Mouse (Mus musculus) retina, adult 2 months (tissue): Measurements from ENCODE around the gene Akap13.

Experiments
- DNase-seq: peaks from one replicate; pipeline ENCODE4 v3.0.0-alpha.2; 2012; ENCODE audit warnings: low read depth, low spot score

The Akap13 gene

GRCm38 (mm10) chr7:75666982-75667381 is 211.6 kb downstream of the Akap13 start:
- DNase-seq, result no peak

DNA sequence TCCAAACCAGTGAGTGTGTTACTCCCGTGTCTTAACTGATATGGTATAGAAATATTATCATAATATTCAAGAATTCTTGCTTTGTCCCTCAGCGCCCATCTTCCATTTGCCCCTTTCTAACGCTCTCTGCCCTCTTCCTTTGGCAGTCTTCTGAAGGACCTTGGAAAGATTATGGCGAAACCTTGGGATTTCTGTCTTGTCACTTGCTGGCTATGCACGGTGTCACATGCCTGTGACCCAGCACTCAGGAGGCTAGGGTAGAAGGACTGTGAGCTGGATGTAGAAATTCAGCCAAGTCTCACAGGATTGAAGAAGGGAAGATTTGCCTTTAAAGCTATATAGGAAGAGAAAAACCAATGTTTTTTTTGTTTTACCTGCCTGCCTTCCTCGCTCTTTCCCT is 212.2 kb downstream of the Akap13 start:
- DNase-seq, result no peak

GRCm38 (mm10) chr7:75668396-75668795 is 213.1 kb downstream of the Akap13 start:
- DNase-seq, result no peak

DNA sequence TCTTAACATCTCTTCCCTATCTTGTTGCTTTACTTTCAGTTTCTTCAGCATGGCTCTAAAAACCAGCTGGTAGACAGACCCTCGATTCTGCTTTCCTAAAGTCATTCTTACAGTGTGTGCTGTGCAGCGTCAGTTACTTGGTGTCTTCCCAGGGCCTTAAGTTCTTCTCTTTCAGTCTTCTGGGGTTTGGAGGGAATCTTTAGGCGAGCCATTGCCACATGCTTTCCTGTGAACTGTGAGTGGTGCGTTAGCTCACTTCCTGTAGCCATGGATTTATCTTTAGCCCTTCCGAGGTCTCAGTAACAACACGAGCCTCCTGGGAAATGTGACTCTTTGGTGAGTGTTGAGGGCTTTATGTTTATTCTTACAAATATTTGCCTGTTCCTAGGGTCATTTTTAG is 214.1 kb downstream of the Akap13 start:
- no peak for DNase-seq

DNA sequence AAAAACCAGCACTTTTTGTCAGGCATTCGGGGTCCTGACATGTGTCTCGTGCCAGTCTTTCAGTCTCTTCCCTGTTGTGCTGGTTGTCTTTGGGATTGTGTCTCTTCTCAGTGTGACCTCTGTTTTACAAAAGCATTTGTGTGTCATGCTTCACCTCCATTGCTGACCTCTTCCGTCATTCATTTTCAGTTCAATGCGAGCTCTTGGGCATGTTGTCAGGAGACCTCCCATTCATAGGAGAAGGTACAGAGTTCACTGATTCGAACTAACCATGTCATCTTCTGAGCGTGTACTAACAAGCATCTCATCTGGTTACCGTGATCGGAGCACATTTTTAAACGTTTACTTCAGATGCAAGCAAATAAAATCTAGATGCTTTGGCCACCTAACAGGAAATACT is 224.3 kb downstream of the Akap13 start:
- DNase-seq, result no peak

GRCm38 (mm10) chr7:75682901-75683300 is 227.6 kb downstream of the Akap13 start:
- no peak for DNase-seq

DNA sequence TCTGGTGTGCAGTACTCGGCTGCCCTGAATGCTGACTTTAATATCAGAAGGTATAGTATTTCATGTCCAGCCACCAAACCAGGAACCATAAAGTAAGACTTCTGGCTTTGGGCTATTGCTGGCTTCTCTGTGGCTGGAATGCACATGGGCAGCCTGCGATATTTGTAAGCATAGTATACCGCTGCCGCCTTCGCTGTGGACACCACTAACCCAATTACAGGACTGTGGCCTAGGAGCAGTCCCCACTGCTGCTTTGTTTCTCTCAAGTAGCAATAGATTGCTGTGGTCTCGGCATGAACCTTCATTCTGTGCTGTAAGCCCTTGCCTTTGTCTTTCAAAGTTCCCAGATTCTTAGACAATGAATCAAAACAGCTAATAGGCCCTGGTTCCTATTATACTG is 228.1 kb downstream of the Akap13 start:
- no peak for DNase-seq

GRCm38 (mm10) chr7:75684976-75685375 is 229.6 kb downstream of the Akap13 start:
- no peak for DNase-seq

DNA sequence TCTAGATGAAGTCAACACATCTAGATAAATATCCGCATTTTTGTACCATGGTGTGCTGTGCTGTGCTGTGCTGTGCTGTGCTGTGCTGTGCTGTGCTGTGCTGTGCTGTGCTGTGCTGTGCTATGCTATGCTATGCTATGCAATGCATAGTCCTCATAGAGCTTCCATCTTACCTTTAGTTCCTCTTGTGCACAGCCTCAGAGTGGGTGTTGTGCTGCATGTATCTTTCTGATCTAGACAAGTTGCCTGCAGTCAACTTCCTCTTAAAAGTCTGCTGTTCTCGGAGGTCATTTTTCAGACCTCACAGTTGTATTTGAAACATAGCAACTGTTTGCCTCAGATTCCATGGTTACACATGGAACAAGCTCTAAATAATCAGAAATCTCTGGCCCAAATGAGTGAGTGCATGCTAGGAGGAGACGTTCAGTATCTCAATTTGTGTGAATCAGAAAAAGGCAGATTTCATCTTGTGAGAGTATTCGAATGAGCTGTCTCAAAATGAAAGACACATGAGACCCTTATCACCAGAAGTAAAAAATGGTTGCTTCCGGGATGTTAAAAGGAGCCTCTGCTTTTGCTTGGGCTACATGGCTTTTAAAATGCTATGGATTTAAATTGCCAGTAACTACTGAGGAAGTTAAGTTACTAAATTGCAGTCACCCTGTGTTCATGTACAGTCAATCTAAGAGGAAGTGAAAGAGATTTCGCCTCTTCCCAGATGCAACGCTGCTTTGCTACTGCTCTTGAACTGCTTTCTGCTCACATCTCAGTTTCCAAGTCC is 230.9 kb downstream of the Akap13 start:
- DNase-seq, result no peak

DNA sequence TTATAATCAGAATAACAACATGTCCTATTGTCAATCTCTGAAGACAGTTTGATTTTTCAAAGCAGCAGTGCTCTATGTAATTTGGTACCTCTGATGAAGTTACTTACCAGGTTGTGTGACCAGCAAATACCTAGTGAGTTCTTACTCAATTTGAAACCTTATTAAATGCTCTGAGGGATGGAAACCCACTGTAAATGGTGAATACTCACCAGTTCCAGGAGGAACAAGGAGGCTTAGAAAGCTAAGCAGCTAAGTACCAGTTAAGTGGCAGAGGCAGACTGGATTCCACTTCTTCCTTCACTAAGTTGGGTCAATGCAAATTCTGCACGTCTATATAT is 231.5 kb downstream of the Akap13 start:
- DNase-seq, result no peak

DNA sequence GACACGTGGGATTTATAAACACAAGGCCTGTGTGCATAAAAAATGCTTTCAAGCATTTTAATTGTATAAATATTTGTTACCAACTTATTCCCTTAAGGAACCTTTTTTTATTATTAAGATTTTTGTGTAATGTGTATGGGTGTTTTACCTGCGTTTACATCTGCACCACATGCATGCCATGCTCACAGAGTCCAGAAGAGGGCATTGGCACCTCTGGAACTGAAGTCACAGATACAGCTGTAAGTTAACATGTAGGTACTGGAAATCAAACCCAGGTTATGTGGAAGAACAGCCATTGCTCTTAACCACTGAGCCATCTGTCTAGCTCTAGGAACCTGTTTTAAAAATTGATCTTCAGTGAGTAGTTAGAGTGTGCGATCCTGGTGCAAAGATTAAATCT is 232.8 kb downstream of the Akap13 start:
- DNase-seq, result no peak

- DNase-seq, result no peak
These were observed 239.4 kb downstream of the Akap13 start for GRCm38 (mm10) chr7:75694777-75695176.

DNA sequence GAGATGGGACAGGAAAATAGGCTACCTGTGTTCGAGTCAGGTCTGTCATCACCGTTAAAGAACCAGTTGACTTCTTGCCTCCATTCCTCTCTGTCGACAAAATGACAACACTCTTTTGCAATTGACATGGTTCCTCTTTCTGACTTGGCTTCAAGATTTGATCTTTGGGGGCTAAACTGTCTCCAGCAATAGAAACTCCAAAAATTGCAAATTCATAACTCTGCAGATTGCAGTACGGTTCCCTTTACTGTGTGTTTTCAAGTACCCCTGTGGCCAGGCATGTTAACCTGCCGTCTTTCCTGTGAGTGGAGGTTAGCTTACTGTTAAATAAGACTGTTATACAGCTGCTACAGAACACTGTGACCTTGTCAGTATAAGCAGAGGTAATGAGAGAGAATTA is 244.5 kb downstream of the Akap13 start:
- no peak for DNase-seq

GRCm38 (mm10) chr7:75700771-75701345 is 245.5 kb downstream of the Akap13 start:
- no peak for DNase-seq

DNA sequence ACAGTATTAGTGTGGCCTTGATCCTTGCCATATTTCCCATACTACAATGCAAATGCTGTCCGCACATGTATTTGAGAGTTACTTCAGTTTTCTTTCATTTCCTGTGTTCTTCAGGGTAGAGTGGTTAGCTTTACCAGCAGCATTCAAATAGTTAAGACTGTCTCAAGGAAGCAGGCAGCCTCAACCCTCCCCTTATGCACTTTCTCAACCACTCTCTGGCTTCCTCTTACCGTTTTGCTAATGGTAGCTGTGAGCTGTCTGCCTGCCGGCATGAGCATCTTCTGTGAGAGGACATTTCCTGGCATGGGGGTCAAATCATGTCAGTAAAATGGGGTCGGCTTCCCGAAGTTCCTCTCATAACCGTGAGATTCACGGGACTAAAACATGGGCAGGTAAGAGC is 246.4 kb downstream of the Akap13 start:
- no peak for DNase-seq

DNA sequence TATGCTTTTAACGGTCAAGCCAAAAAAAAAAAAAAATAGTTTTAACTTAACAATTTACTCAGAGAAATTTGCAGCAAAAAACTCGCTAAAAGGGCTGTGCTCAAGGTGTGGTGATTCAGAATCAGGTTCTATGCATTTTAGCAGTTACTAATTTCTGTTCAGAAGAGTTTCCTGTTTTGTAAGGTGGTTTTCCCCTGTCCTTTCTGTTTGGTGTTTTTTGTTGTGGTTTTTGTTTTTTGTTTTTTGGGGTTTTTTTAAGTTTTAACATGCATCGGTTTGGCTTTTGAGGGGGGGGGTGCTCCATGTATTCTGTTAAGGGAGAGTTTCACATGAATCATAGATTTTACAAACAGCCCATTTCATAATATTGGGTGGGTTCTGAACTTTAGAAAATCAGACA is 247.0 kb downstream of the Akap13 start:
- no peak for DNase-seq

GRCm38 (mm10) chr7:75702966-75703645 is 247.8 kb downstream of the Akap13 start:
- DNase-seq, result no peak

DNA sequence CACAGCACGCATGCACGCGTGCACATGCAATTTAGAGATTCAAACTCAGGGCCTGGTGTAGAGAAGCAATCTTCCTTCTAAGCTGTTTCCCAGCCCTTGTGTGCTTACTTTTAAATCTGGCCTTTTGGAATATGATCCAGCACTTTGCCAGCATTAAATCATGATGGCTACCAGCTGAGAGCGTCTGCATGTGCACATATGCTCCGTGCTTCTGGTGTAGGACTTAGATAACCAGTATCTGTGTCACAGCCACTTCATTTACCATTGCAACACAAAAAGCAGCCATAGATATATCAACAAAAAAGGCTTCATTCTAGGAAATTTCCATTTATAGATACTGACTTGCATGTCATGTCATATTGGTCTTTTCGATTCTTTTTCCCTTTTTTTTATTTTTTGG is 249.5 kb downstream of the Akap13 start:
- no peak for DNase-seq

- DNase-seq, result no peak
These were observed 254.6 kb downstream of the Akap13 start for GRCm38 (mm10) chr7:75709936-75710335.

- no peak for DNase-seq
These were observed 255.6 kb downstream of the Akap13 start for GRCm38 (mm10) chr7:75710920-75711319.

DNA sequence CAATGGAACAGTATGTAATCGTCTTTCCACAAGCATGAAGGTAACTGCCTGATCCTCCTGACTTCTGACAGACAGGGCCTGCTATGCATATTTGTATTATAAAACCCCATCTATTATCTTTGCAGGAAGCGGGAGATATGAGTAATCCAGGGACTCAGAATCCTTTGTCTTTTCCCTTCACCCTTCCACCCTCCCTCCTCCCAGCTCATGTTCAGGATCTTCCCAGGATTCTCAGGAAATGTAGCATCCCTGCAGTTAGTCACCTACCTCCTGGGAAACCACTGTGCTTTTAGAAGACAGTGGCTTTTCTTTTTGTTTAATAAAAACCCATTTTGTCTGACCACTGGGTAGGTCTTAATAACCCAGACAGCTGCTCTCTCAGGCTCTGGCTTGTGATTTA is 256.1 kb downstream of the Akap13 start:
- DNase-seq, result no peak

- no peak for DNase-seq
These were observed 257.5 kb downstream of the Akap13 start for GRCm38 (mm10) chr7:75712808-75713207.

DNA sequence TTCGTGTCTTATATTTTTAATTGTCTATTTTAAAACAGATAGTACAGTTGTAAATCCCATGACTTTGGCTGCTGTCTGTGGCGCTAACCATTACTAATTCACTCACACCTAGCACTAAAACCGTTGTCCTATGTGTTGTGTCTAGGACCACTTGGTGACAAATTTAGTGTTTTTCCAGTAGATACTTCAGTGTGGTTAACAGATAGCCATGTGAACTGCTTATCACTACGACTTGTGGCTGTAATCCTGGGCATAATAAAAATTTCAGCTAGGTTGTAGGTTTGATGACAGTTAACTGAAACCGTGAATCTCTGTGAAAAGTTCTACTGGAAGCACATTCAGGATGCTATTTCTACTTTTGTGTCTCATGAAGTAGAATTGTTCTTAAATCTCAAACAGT is 258.6 kb downstream of the Akap13 start:
- DNase-seq, result no peak
